Mouse (Mus musculus): ENCODE measurements around the gene Tspan9. TPM values are rescaled to one million over a fixed set of nuclear protein-coding genes. Genes with fewer than 3 reads are reported as not detected.

Tspan9 gene
- polyA plus RNA-seq, 1 experiment from 2014 or later: 102 TPM

DNA sequence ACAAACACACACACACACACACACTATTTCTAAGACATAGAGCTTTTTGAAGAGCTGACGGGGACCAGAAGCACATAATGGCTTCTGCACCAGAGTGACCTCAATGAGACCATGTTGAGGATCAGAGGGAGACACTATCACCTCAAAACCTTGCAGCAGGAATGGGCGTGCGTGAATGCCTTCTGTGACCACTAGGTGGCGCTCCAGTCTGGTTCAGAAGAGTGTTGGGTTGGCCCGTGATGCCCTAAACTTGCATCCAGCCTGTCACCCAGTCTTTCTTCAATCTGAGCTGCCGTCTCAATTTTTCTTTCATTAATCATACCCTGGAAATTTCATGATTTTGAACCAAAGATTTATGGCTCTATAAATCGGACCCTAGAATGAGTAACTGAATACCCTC lies 173.3 kb downstream of the Tspan9 start:
- WGBS: 9% methylated on average over 7 of the region's 7 CpGs
- no peaks in the 10 kb centered on the region for H3K27me3 ChIP-seq (ENCODE audit: insufficient read depth, low read length)
- no peak overlapping the region for H3K9ac ChIP-seq (ENCODE audit: low read depth, low read length)
- ATAC-seq (replicated peaks; ENCODE audit: low FRiP score, low read depth): 0 out of 2 replicates have a peak, but pooled peaks have one; percentile 21
- TF ChIP-seq CTCF (IDR thresholded peaks at IDR 0.05; ENCODE audit: low read depth): peak; percentile 98
- no peaks in the 10 kb centered on the region for H3K9me3 ChIP-seq (replicated peaks; ENCODE audit: low read length)
- DNase-seq (ENCODE audit: low spot score): peak; percentile 90
- H3K4me2 ChIP-seq (ENCODE audit: low read length): no peak overlapping the region
- 0 out of 2 replicates have a peak, but pooled peaks cover 3% of the 10 kb centered on the region for H3K4me1 ChIP-seq (replicated peaks; ENCODE audit: insufficient read depth, low read length)
- H3K36me3 ChIP-seq (ENCODE audit: insufficient read depth, low read length): 0 out of 2 replicates have a peak, but pooled peaks cover 9% of the 10 kb centered on the region
- no peak overlapping the region for H3K4me3 ChIP-seq (replicated peaks; ENCODE audit: low read depth, low read length)
- H3K27ac ChIP-seq: no peak overlapping the region

GRCm38 (mm10) chr6:127969709-127970108 lies 173.7 kb downstream of the Tspan9 start:
- 78% methylated on average over 7 of the region's 7 CpGs for WGBS
- TF ChIP-seq CTCF (IDR thresholded peaks at IDR 0.05; ENCODE audit: low read depth): no peak

DNA sequence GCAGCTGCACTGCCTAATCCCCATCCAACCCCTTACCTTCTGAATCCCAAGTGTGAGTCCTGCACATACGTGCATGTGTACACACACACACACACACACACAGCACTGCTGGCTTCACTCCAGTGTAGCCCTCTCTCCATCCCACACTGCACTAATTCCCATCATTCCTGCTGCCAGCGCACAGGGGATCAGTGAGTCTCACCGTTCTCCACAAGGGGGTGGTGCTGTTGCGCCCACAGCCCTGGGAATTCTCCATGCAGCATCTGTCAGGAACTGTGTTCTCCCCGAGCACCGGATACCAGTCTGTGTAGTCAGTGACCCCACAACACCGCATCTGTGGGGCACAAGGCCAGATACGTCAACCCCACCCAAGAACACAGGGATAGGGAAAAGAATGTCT lies 177.9 kb downstream of the Tspan9 start:
- no peak overlapping the region for H3K4me2 ChIP-seq (ENCODE audit: low read length)
- no peaks in the 10 kb centered on the region for H3K27me3 ChIP-seq (ENCODE audit: insufficient read depth, low read length)
- H3K27ac ChIP-seq: no peak overlapping the region
- H3K9me3 ChIP-seq (replicated peaks; ENCODE audit: low read length): no peaks in the 10 kb centered on the region
- H3K36me3 ChIP-seq (ENCODE audit: insufficient read depth, low read length): peaks cover 34% of the 10 kb centered on the region
- DNase-seq (ENCODE audit: low spot score): peak; percentile 27
- H3K4me1 ChIP-seq (replicated peaks; ENCODE audit: insufficient read depth, low read length): no peaks in the 10 kb centered on the region
- WGBS: 63% methylated on average over 8 of the region's 8 CpGs
- TF ChIP-seq CTCF (IDR thresholded peaks at IDR 0.05; ENCODE audit: low read depth): peak; percentile 59
- no peak for ATAC-seq (replicated peaks; ENCODE audit: low FRiP score, low read depth)
- no peak overlapping the region for H3K4me3 ChIP-seq (replicated peaks; ENCODE audit: low read depth, low read length)
- H3K9ac ChIP-seq (ENCODE audit: low read depth, low read length): no peak overlapping the region

More at GRCm38 (mm10) chr6:127969709-127970108, 173.7 kb downstream of the Tspan9 start:
- 0 out of 2 replicates have a peak, but pooled peaks cover 3% of the 10 kb centered on the region for H3K4me1 ChIP-seq (replicated peaks; ENCODE audit: insufficient read depth, low read length)
- H3K4me3 ChIP-seq (replicated peaks; ENCODE audit: low read depth, low read length): no peak overlapping the region
- no peaks in the 10 kb centered on the region for H3K9me3 ChIP-seq (replicated peaks; ENCODE audit: low read length)
- no peak overlapping the region for H3K27ac ChIP-seq
- no peaks in the 10 kb centered on the region for H3K27me3 ChIP-seq (ENCODE audit: insufficient read depth, low read length)
- ATAC-seq (replicated peaks; ENCODE audit: low FRiP score, low read depth): no peak
- H3K4me2 ChIP-seq (ENCODE audit: low read length): no peak overlapping the region
- no peak for DNase-seq (ENCODE audit: low spot score)
- H3K36me3 ChIP-seq (ENCODE audit: insufficient read depth, low read length): peaks cover 12% of the 10 kb centered on the region; the same call in 1 of the 2 replicates
- H3K9ac ChIP-seq (ENCODE audit: low read depth, low read length): no peak overlapping the region

- no peak for TF ChIP-seq CTCF (IDR thresholded peaks at IDR 0.05; ENCODE audit: low read depth)
- no peaks in the 10 kb centered on the region for H3K4me1 ChIP-seq (replicated peaks; ENCODE audit: insufficient read depth, low read length)
- no peak overlapping the region for H3K27ac ChIP-seq
- 94% methylated on average over 1 of the region's 1 CpGs for WGBS
- no peak overlapping the region for H3K9ac ChIP-seq (ENCODE audit: low read depth, low read length)
- no peak overlapping the region for H3K4me3 ChIP-seq (replicated peaks; ENCODE audit: low read depth, low read length)
- DNase-seq (ENCODE audit: low spot score) (no peak), ATAC-seq (replicated peaks; ENCODE audit: low FRiP score, low read depth) (no peak; the same call in 1 of the 2 replicates)
- peaks cover 31% of the 10 kb centered on the region for H3K36me3 ChIP-seq (ENCODE audit: insufficient read depth, low read length)
- no peaks in the 10 kb centered on the region for H3K27me3 ChIP-seq (ENCODE audit: insufficient read depth, low read length)
- H3K9me3 ChIP-seq (replicated peaks; ENCODE audit: low read length): no peaks in the 10 kb centered on the region
- no peak overlapping the region for H3K4me2 ChIP-seq (ENCODE audit: low read length)
Measured at GRCm38 (mm10) chr6:127960203-127960602, 183.2 kb downstream of the Tspan9 start.

DNA sequence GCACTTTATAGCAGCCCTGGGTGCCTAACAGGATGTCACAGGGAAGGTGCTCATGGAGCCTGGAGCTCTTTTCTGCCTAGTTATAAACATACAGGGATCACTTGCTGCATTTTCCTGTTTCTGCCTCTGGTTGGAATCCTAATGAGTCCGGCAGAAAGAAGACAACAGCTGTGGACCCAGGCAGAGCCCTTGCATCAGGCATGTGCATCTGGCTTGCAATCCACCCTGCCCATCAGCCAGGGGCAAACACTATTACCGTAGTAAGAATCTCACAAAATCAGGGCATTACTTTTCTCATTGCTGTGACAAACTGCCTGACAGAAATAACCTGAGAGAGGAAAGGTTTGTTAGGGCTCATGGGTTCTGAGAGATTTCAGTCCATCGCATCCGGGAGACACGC lies 187.2 kb downstream of the Tspan9 start:
- Histone ChIP-seq H3K4me1 (replicated peaks; ENCODE audit: insufficient read depth, low read length) (no peaks in the 10 kb centered on the region), H3K27me3 (ENCODE audit: insufficient read depth, low read length) (no peaks in the 10 kb centered on the region), H3K9ac (ENCODE audit: low read depth, low read length) (no peak overlapping the region), H3K4me2 (ENCODE audit: low read length) (no peak overlapping the region), H3K27ac (no peak overlapping the region), H3K36me3 (ENCODE audit: insufficient read depth, low read length) (no peaks in the 10 kb centered on the region; the same call in 1 of the 2 replicates), H3K9me3 (replicated peaks; ENCODE audit: low read length) (no peaks in the 10 kb centered on the region), H3K4me3 (replicated peaks; ENCODE audit: low read depth, low read length) (no peak overlapping the region)
- ATAC-seq (replicated peaks; ENCODE audit: low FRiP score, low read depth) (no peak), DNase-seq (ENCODE audit: low spot score) (no peak)
- TF ChIP-seq CTCF (IDR thresholded peaks at IDR 0.05; ENCODE audit: low read depth): no peak
- 74% methylated on average over 5 of the region's 5 CpGs for WGBS

- whole genome bisulfite sequencing: 78% methylated on average over 4 of the region's 4 CpGs
- DNase-seq (ENCODE audit: low spot score): no peak
- H3K27ac ChIP-seq: no peak overlapping the region
- no peaks in the 10 kb centered on the region for H3K4me1 ChIP-seq (replicated peaks; ENCODE audit: insufficient read depth, low read length)
- no peak for ATAC-seq (replicated peaks; ENCODE audit: low FRiP score, low read depth)
- no peak overlapping the region for H3K4me2 ChIP-seq (ENCODE audit: low read length)
- no peak for TF ChIP-seq CTCF (IDR thresholded peaks at IDR 0.05; ENCODE audit: low read depth)
- no peak overlapping the region for H3K4me3 ChIP-seq (replicated peaks; ENCODE audit: low read depth, low read length)
- no peaks in the 10 kb centered on the region for H3K36me3 ChIP-seq (ENCODE audit: insufficient read depth, low read length)
- H3K9me3 ChIP-seq (replicated peaks; ENCODE audit: low read length): no peaks in the 10 kb centered on the region
- H3K9ac ChIP-seq (ENCODE audit: low read depth, low read length): no peak overlapping the region
- H3K27me3 ChIP-seq (ENCODE audit: insufficient read depth, low read length): no peaks in the 10 kb centered on the region
Measured at GRCm38 (mm10) chr6:127953071-127953470, 190.3 kb downstream of the Tspan9 start.

GRCm38 (mm10) chr6:127949885-127950284 lies 193.5 kb downstream of the Tspan9 start:
- TF ChIP-seq CTCF (IDR thresholded peaks at IDR 0.05; ENCODE audit: low read depth): no peak
- H3K4me1 ChIP-seq (replicated peaks; ENCODE audit: insufficient read depth, low read length): no peaks in the 10 kb centered on the region
- WGBS: 95% methylated on average over 7 of the region's 7 CpGs
- no peak overlapping the region for H3K27ac ChIP-seq
- no peak for DNase-seq (ENCODE audit: low spot score)
- no peaks in the 10 kb centered on the region for H3K27me3 ChIP-seq (ENCODE audit: insufficient read depth, low read length)
- H3K4me3 ChIP-seq (replicated peaks; ENCODE audit: low read depth, low read length): no peak overlapping the region
- ATAC-seq (replicated peaks; ENCODE audit: low FRiP score, low read depth): no peak
- no peak overlapping the region for H3K9ac ChIP-seq (ENCODE audit: low read depth, low read length)
- H3K9me3 ChIP-seq (replicated peaks; ENCODE audit: low read length): no peaks in the 10 kb centered on the region
- H3K36me3 ChIP-seq (ENCODE audit: insufficient read depth, low read length): no peaks in the 10 kb centered on the region
- no peak overlapping the region for H3K4me2 ChIP-seq (ENCODE audit: low read length)

All from kidney, postnatal 0 days (tissue).